Mouse (Mus musculus) spleen, postnatal 4 days (tissue): ENCODE measurements around the gene Mxra7.

Source experiments
- DNase-seq, 2 experiments: peaks; one replicate each; pipeline ENCODE4 v3.0.0; 2022; ENCODE audit warnings: low spot score in 2 of 2

Mxra7 gene

GRCm38 (mm10) chr11:116784221-116784620, 43.6 kb downstream of the Mxra7 start:
- no peak for DNase-seq

- peak; percentile 65 to 79 for DNase-seq
These were observed 45.1 kb downstream of the Mxra7 start for GRCm38 (mm10) chr11:116782737-116783145.

GRCm38 (mm10) chr11:116775407-116775806, 52.4 kb downstream of the Mxra7 start, which contains the start of gene St6galnac1:
TSS of gene St6galnac1 (minus strand) at chr11:116775507.
- DNase-seq, result no peak

- no peak for DNase-seq
These were observed 54.6 kb downstream of the Mxra7 start for GRCm38 (mm10) chr11:116773205-116773604.

- DNase-seq, result no peak
These were observed 58.0 kb downstream of the Mxra7 start for GRCm38 (mm10) chr11:116769873-116770272.

GRCm38 (mm10) chr11:116764946-116765345, 62.9 kb downstream of the Mxra7 start:
- no peak for DNase-seq

GRCm38 (mm10) chr11:116764346-116764745, 63.5 kb downstream of the Mxra7 start:
- no peak for DNase-seq

GRCm38 (mm10) chr11:116755191-116755590, 72.7 kb downstream of the Mxra7 start:
- no peak for DNase-seq

GRCm38 (mm10) chr11:116753674-116754470, 74.0 kb downstream of the Mxra7 start:
- DNase-seq, result no peak
